ENCODE assay signal across 9 mouse cellular contexts in the genomic region with DNA sequence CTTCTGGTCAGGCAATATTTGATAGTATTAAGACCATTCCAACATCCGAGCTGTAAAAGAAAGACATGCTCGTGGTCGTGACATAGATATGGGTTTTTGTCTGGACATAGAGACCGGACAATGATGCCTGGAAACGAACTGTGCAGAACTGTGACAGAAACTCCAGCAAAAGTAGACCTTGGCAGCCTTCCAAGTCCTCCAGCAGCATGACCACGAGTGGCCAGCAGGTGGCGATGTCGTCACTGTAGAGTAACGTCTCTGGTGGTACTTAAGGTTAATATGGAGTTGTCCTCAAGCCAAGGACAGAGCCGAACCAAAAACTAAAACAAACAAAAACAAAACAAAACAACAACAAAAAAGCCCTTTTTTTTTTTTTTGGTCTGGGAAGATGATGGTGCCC.
DNase-seq lines count a peak whose midpoint lies in the region; ATAC-seq and TF ChIP-seq lines count a peak whose summit lies in the region.
"Had no signal": no experiment of that assay in that cellular context is flagged by ENCODE, and none has a peak within 500 bp of the region (broad histone marks: within the 10 kb centered on the region; RNA-seq: fewer than 3 reads in every experiment).

No protein-coding gene starts in this region.

- peaks cover 6% of the 10 kb centered on the region; the same call in 1 of the 2 replicates for H3K4me1 ChIP-seq in lung, embryonic 14.5 days (ENCODE audit: insufficient read depth)
- H3K4me1 ChIP-seq: limb, embryonic 12.5 days had no signal

- no peak overlapping the region for H3K9ac ChIP-seq in lung, embryonic 14.5 days
- H3K9ac ChIP-seq: limb, embryonic 12.5 days had no signal

- peak; percentile 40; the same call in 1 of the 2 replicates for ATAC-seq in lung, embryonic 14.5 days (ENCODE audit: insufficient read depth)

- TF ChIP-seq CTCF in lung, embryonic 14.5 days (IDR thresholded peaks at IDR 0.05; ENCODE audit: low read depth) = peak; percentile 94

- DNase-seq in B cell, adult 2 months = peak; percentile 56 to 58
- peak; percentile 83 for DNase-seq in NIH3T3 (ENCODE audit: low read depth)
- DNase-seq in cerebellum, postnatal 10 days = peak; percentile 93 to 96
- peak; percentile 65 for DNase-seq in gastrocnemius, postnatal 25 days
- peak; percentile 91 to 93 for DNase-seq in kidney, postnatal 4 days
- peak; percentile 94 for DNase-seq in lung, embryonic 14.5 days
- DNase-seq in right cerebral cortex, postnatal 36 days (ENCODE audit: low spot score in 2 of 2) = peak; percentile 79 to 81
- DNase-seq in yolk sac, embryonic 10.5 days (ENCODE audit: low spot score) = peak; percentile 38

- H3K27me3 ChIP-seq in lung, embryonic 14.5 days (ENCODE audit: insufficient read depth, low read length) = no peaks in the 10 kb centered on the region
- H3K27me3 ChIP-seq: limb, embryonic 12.5 days had no signal

- no peak overlapping the region for H3K27ac ChIP-seq in lung, embryonic 14.5 days (ENCODE audit: low read depth)
- H3K27ac ChIP-seq: limb, embryonic 12.5 days had no signal

- H3K4me2 ChIP-seq in lung, embryonic 14.5 days = no peak overlapping the region
- H3K4me2 ChIP-seq: limb, embryonic 12.5 days had no signal

- no peaks in the 10 kb centered on the region for H3K9me3 ChIP-seq in lung, embryonic 14.5 days (ENCODE audit: low read depth, low read length)
- H3K9me3 ChIP-seq: limb, embryonic 12.5 days had no signal

- no peak overlapping the region for H3K4me3 ChIP-seq in lung, embryonic 14.5 days (ENCODE audit: low read depth, low read length)
- H3K4me3 ChIP-seq: limb, embryonic 12.5 days had no signal

- 19% methylated on average over 10 of the region's 10 CpGs for WGBS in lung, embryonic 14.5 days

- H3K36me3 ChIP-seq in lung, embryonic 14.5 days (ENCODE audit: insufficient read depth) = no peaks in the 10 kb centered on the region
- H3K36me3 ChIP-seq: limb, embryonic 12.5 days had no signal

Comparison
In these comparisons a context has a peak if more than half of its experiments do, and no peak if none do; other contexts are left out.
1. DNase-seq: peak in every context shown above with its lines; median percentile 94 in cerebellum, postnatal 10 days; 94 in lung, embryonic 14.5 days; 92 in kidney, postnatal 4 days; 83 in NIH3T3; 80 in right cerebral cortex, postnatal 36 days; 65 in gastrocnemius, postnatal 25 days; 57 in B cell, adult 2 months; 38 in yolk sac, embryonic 10.5 days.